Mouse (Mus musculus): ENCODE results near the gene Eci2.
A peak's percentile ranks its signal among the peaks of the same experiment; 100 is the strongest.
"Not testable (repeated sequence)": the region's sequence is repeated elsewhere in the genome, so short reads cannot be mapped to it uniquely, and the experiment has no call there.

The Eci2 gene

GRCm38 (mm10) chr13:35026879-35027278 lies at the start of gene Eci2:
Gene Eci2 (minus strand): TSS chr13:35027096.
- no peak for ATAC-seq (ENCODE audit: insufficient number of reproducible peaks, low FRiP score, low TSS enrichment)

GRCm38 (mm10) chr13:35074862-35075261 lies 48.0 kb upstream of the Eci2 start:
- ATAC-seq (ENCODE audit: insufficient number of reproducible peaks, low FRiP score, low TSS enrichment) = no peak

- no peak for ATAC-seq (ENCODE audit: insufficient number of reproducible peaks, low FRiP score, low TSS enrichment)
Observed at GRCm38 (mm10) chr13:35070485-35071472, 43.9 kb upstream of the Eci2 start.

- no peak for ATAC-seq (ENCODE audit: insufficient number of reproducible peaks, low FRiP score, low TSS enrichment)
Observed at GRCm38 (mm10) chr13:35067084-35067483, 40.2 kb upstream of the Eci2 start.

DNA sequence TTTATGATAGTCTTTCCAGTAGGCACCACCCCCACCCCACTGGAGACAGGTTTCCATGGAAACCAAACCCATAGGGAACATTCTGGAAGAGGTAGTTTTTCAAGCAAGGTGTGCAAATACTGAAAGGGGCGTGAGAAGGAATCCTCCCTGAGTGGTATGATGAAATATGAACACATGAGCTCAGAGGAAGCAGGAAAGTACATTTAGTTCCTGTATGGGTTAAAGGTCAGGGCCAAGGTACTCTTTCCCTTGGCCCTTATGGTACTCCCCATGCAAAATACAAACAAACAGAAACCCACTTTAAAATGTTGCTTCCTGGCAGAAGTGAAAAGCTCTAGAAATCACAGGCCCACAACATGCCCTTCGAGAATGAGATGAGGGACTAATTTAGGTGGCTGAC lies 39.1 kb upstream of the Eci2 start:
- no peak for ATAC-seq (ENCODE audit: insufficient number of reproducible peaks, low FRiP score, low TSS enrichment)

DNA sequence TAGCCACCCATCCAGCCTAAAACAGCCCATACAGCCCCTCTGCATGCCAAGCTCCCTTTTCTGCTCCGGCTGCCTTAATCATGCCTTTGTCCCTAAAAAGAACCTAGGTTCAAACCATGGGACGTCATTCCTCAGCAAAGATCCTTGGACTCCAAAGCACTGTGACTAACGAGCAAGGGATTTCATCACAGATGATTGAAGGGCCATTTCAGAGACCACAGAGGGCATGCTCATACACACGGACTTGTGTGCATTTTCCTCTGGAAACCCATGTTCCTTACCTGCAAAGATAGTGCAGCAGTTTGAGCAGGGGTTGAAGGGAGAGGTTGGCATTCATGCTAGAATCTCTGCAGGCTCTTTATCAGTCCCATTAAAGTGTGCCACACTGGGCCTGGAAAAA lies 37.5 kb upstream of the Eci2 start:
- ATAC-seq (ENCODE audit: insufficient number of reproducible peaks, low FRiP score, low TSS enrichment) = no peak

- no peak for ATAC-seq (ENCODE audit: insufficient number of reproducible peaks, low FRiP score, low TSS enrichment)
Observed at GRCm38 (mm10) chr13:35058145-35058544, 31.2 kb upstream of the Eci2 start.

GRCm38 (mm10) chr13:35036486-35036885 lies 9.6 kb upstream of the Eci2 start:
- no peak for ATAC-seq (ENCODE audit: insufficient number of reproducible peaks, low FRiP score, low TSS enrichment)

- ATAC-seq (ENCODE audit: insufficient number of reproducible peaks, low FRiP score, low TSS enrichment) = no peak
Observed at GRCm38 (mm10) chr13:35035731-35036130, 8.8 kb upstream of the Eci2 start.

DNA sequence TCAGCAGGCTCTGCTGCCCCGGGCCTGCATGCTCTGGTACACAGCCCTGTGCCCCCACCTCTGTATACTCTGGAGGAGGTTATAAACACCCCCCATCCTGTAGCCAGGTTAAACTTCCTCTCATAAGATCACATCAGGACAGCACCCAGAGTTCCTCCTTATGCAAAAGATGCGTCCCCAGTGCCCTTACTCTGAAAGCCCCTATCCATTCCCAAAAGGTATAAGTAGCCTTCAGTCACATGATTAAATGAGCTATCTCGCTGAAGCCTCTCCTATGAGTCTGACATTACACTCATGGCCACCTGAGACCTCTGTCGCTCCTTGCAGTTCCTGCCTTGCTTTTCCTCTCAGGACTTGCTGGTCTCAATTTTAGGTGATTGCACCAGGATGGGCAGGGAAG lies 6.7 kb upstream of the Eci2 start:
- no peak for ATAC-seq (ENCODE audit: insufficient number of reproducible peaks, low FRiP score, low TSS enrichment)

DNA sequence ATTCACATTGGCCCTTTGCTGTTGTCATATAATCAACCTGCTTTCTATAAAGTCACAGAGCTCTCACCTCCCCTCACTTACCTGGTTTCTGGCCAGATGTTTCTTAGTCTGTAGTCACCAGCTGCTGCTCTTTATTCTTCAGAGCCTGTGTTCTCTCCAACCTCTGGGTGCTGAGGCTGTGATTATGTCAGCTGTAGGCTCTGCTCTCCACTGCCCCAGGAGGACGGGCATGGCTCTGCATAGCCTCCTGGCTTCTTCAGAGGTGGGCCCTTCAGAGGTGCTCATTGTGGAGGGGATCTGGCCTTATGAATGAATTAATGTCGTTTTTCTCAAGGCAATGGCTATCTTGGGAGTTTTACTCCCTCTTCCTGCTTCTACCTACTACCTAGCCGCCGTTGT lies 4.8 kb upstream of the Eci2 start:
- ATAC-seq (ENCODE audit: insufficient number of reproducible peaks, low FRiP score, low TSS enrichment) = no peak

- no peak for ATAC-seq (ENCODE audit: insufficient number of reproducible peaks, low FRiP score, low TSS enrichment)
Observed at GRCm38 (mm10) chr13:35030979-35031683, 4.2 kb upstream of the Eci2 start.

- no peak for ATAC-seq (ENCODE audit: insufficient number of reproducible peaks, low FRiP score, low TSS enrichment)
Observed at GRCm38 (mm10) chr13:35028365-35028764, 1.5 kb upstream of the Eci2 start.

DNA sequence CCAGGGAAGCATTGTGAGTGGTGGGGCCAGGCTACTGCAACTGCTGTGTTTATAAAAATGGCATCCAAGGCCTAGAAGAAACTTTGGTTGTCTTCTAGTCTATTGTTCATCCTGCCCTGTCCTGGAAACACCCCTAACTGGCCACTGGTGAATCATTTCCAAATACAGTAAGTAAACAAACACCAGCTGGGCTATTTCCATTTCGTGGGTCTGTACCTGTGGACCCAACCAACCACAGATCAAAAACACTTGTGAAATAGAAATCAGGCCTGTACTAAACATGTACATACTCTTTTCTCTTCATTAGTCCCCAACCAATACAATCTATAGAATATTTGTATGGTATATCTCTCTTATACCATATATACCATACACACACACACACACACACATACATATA lies 3.5 kb downstream of the Eci2 start:
- ATAC-seq (ENCODE audit: insufficient number of reproducible peaks, low FRiP score, low TSS enrichment) = not testable (repeated sequence)

- no peak for ATAC-seq (ENCODE audit: insufficient number of reproducible peaks, low FRiP score, low TSS enrichment)
Observed at GRCm38 (mm10) chr13:35020383-35020782, 6.5 kb downstream of the Eci2 start.

- ATAC-seq (ENCODE audit: insufficient number of reproducible peaks, low FRiP score, low TSS enrichment) = no peak
Observed at GRCm38 (mm10) chr13:35018866-35019536, 7.9 kb downstream of the Eci2 start.

GRCm38 (mm10) chr13:35017392-35017791 lies 9.5 kb downstream of the Eci2 start:
- no peak for ATAC-seq (ENCODE audit: insufficient number of reproducible peaks, low FRiP score, low TSS enrichment)

GRCm38 (mm10) chr13:35016067-35016466 lies 10.8 kb downstream of the Eci2 start:
- ATAC-seq (ENCODE audit: insufficient number of reproducible peaks, low FRiP score, low TSS enrichment) = no peak

DNA sequence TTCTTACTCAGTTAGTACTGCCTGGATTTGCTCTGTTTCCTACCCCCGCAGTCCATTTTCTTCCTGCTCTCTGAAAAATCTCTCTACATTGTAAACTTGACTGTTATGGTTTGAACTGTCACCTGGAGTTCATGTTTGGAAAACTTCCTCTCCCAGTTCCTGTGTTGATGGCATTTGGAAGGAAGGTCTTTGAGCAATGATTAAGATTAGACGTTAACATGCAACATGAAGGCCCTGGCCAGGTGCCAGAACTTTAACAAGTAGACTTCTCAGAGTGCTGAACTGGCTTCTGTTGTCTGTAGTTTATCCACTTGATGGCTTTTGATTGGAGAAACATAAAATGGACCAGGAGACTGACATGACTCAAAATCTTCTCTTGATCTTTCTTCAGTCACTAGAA lies 31.0 kb downstream of the Eci2 start:
- no peak for ATAC-seq (ENCODE audit: insufficient number of reproducible peaks, low FRiP score, low TSS enrichment)

GRCm38 (mm10) chr13:34993983-34994811 lies 32.7 kb downstream of the Eci2 start:
- ATAC-seq (ENCODE audit: insufficient number of reproducible peaks, low FRiP score, low TSS enrichment) = peak; percentile 91
